Comparison of ENCODE assay signal across 17 mouse cellular contexts in genomic region chr13:110627136-110627535, GRCm38 (mm10).
DNase-seq lines count a peak whose midpoint lies in the region; ATAC-seq and TF ChIP-seq lines count a peak whose summit lies in the region.
"Had no signal": no experiment of that assay in that cellular context is flagged by ENCODE, and none has a peak within 500 bp of the region (broad histone marks: within the 10 kb centered on the region; RNA-seq: fewer than 3 reads in every experiment).

No protein-coding gene starts in this region.

- peak; percentile 34 for ATAC-seq in frontal cortex, adult (ENCODE audit: low TSS enrichment)
- ATAC-seq: intestine, embryonic 15.5 days had no signal

- DNase-seq in frontal cortex, postnatal 14 days (ENCODE audit: low spot score in 2 of 2): no peak
- DNase-seq in layer of hippocampus, adult 2 months (ENCODE audit: low spot score in 2 of 2): peak in 1 of 2 experiments; percentile 13
- DNase-seq in layer of hippocampus, postnatal 25 days (ENCODE audit: extremely low spot score in 1 of 2, low spot score in 1 of 2): no peak
- DNase-seq in right cerebral cortex, postnatal 25 days: peak; percentile 44
- no peak for DNase-seq in right cerebral cortex, postnatal 4 days
- no peak for DNase-seq in kidney, postnatal 14 days
- no peak for DNase-seq in testis, postnatal 14 days (ENCODE audit: low spot score)
- DNase-seq: adrenal gland, postnatal 10 days; B cell, adult 2 months; cerebellum, adult 2 months; gastrocnemius, postnatal 25 days had no signal

- peak overlapping the region; percentile 90 for H3K27ac ChIP-seq in layer of hippocampus, adult 2 months
- H3K27ac ChIP-seq: hindbrain, embryonic 14.5 days; intestine, embryonic 15.5 days; limb, embryonic 13.5 days; liver, embryonic 14.5 days; neural tube, embryonic 13.5 days had no signal

- no peak overlapping the region for H3K4me3 ChIP-seq in layer of hippocampus, adult 2 months
- H3K4me3 ChIP-seq: intestine, embryonic 15.5 days; limb, embryonic 13.5 days; neural tube, embryonic 13.5 days had no signal

- no peak for TF ChIP-seq CTCF in layer of hippocampus, adult 2 months (conservative IDR thresholded peaks at IDR 0.05)
